Mouse (Mus musculus) ES-E14 (cell line): ENCODE results near the gene Kdelr3. TPM values are rescaled to one million over a fixed set of nuclear protein-coding genes. Genes with fewer than 3 reads are reported as not detected.

ENCODE experiments used
- DNase-seq: peaks from one replicate; pipeline ENCODE4 v3.0.0-alpha.2; 2013; ENCODE audit warnings: low read depth, low spot score
- H3K27ac ChIP-seq: 2 replicates; pipeline ENCODE4 v1.5.1; 2012; ENCODE audit warnings: low read depth, mild to moderate bottlenecking, low read length, moderate library complexity, mixed read lengths; ENCODE audit not compliant: poor library complexity, insufficient read depth, severe bottlenecking
- H3K36me3 ChIP-seq: 2 replicates; pipeline ENCODE4 v1.6.1; 2012; ENCODE audit warnings: mild to moderate bottlenecking, low read length, moderate library complexity, mixed read lengths; ENCODE audit not compliant: control insufficient read depth, poor library complexity, insufficient read depth, severe bottlenecking
- H3K4me1 ChIP-seq, 2 experiments: fragments of 150-350 bp in 1 of 2; sonication (generic) in 1 of 2; 2 replicates each; pipeline ENCODE4 v1.6.1; 2012; ENCODE audit warnings: low read length in 2 of 2, mild to moderate bottlenecking in 1 of 2, mixed read lengths in 1 of 2; ENCODE audit not compliant: control insufficient read depth in 2 of 2, insufficient read depth in 2 of 2, poor library complexity in 1 of 2
- H3K4me3 ChIP-seq, 2 experiments: fragments of 150-350 bp in 1 of 2; sonication (generic) in 1 of 2; 2 replicates each; pipeline ENCODE4 v1.5.1; 2012; ENCODE audit warnings: low read length in 2 of 2, low read depth in 1 of 2, mild to moderate bottlenecking in 1 of 2, mixed read lengths in 1 of 2; ENCODE audit not compliant: insufficient read depth in 1 of 2, poor library complexity in 1 of 2, severe bottlenecking in 1 of 2
- H3K9ac ChIP-seq: 2 replicates; pipeline ENCODE4 v1.6.1; 2012; ENCODE audit warnings: low read depth, mild to moderate bottlenecking, low read length, mixed read lengths; ENCODE audit not compliant: poor library complexity, insufficient read depth, severe bottlenecking
- H3K9me3 ChIP-seq: fragments of 150-350 bp; sonication (generic); 2 replicates; pipeline ENCODE4 v1.6.1; 2012; ENCODE audit warnings: low read depth, mild to moderate bottlenecking, low read length; ENCODE audit not compliant: control insufficient read depth, insufficient read depth
- CHD2 ChIP-seq: IDR thresholded peaks from 2 replicates; pipeline ENCODE4 v1.6.1; 2014; ENCODE audit warnings: mild to moderate bottlenecking, low read depth, low read length, inconsistent platforms
- HCFC1 ChIP-seq: IDR thresholded peaks from 2 replicates; pipeline ENCODE4 v1.6.1; 2012; ENCODE audit warnings: low read length, inconsistent platforms, borderline replicate concordance; ENCODE audit not compliant: insufficient read depth
- MAFK ChIP-seq: IDR thresholded peaks from 2 replicates; pipeline ENCODE4 v1.6.1; 2014; ENCODE audit warnings: mild to moderate bottlenecking, low read depth, low read length, inconsistent platforms; ENCODE audit not compliant: insufficient read depth
- ZC3H11A ChIP-seq: IDR thresholded peaks from 2 replicates; pipeline ENCODE4 v1.6.1; 2012; ENCODE audit warnings: low read depth, mild to moderate bottlenecking, inconsistent platforms, low read length, borderline replicate concordance
- ZNF384 ChIP-seq: IDR thresholded peaks from 2 replicates; pipeline ENCODE4 v1.6.1; 2012; ENCODE audit warnings: low read depth, low read length, inconsistent platforms
- in situ Hi-C, 2 experiments: fragments of 600-800 bp; cut with MboI; formaldehyde crosslinking; loops; one replicate each; pipeline ENCODE4 v1.15.1; 2025; ENCODE audit warnings: low sequenced_read_pairs in 2 of 2, inconsistent platforms in 1 of 2; ENCODE audit not compliant: unreplicated experiment in 2 of 2
- total RNA-seq: library from RNA; depleted of rRNA; stranded (reverse); fragments of 300-350 nt; gene quantifications from 2 replicates; pipeline ENCODE4 v1.2.3, GENCODE M21; 2012

The Kdelr3 gene
- total RNA-seq, 1 experiment, result 16.2 TPM

GRCm38 (mm10) chr15:79518571-79518970, 2.4 kb downstream of the Kdelr3 start:
- Histone ChIP-seq H3K9me3 (no peaks in the 10 kb centered on the region), H3K27ac (no peak overlapping the region)
- TF ChIP-seq ZC3H11A (no peak), CHD2 (no peak), HCFC1 (no peak), ZNF384 (no peak), MAFK (no peak)

GRCm38 (mm10) chr15:79519400-79520220, 3.4 kb downstream of the Kdelr3 start:
- peak overlapping the region in 1 of 2 experiments; percentile 16; a peak in 1 of 4 replicates for H3K4me3 ChIP-seq
- DNase-seq, result peak; percentile 54
- in situ Hi-C loops, result no loop called here
- H3K36me3 ChIP-seq, result peaks cover 5% of the 10 kb centered on the region; the same call in 1 of the 2 replicates
- no peak overlapping the region for H3K9ac ChIP-seq
- peak overlapping the region; percentile 75 for H3K27ac ChIP-seq
- peaks cover 8 to 26% of the 10 kb centered on the region in 2 experiments; a peak in 3 of 4 replicates for H3K4me1 ChIP-seq
- TF ChIP-seq ZNF384, result peak; percentile 88
- no peak for TF ChIP-seq MAFK
- no peak for TF ChIP-seq CHD2
- no peak for TF ChIP-seq ZC3H11A
- H3K9me3 ChIP-seq, result no peaks in the 10 kb centered on the region

More at GRCm38 (mm10) chr15:79518571-79518970, 2.4 kb downstream of the Kdelr3 start:
- Histone ChIP-seq H3K36me3 (peaks cover 5% of the 10 kb centered on the region; the same call in 1 of the 2 replicates), H3K9ac (no peak overlapping the region), H3K4me1 (peaks cover 8 to 24% of the 10 kb centered on the region in 2 experiments; a peak in 3 of 4 replicates), H3K4me3 (no peak overlapping the region)
- in situ Hi-C loops, result no loop called here
- DNase-seq, result no peak

GRCm38 (mm10) chr15:79525564-79525963, 9.4 kb downstream of the Kdelr3 start:
- Histone ChIP-seq H3K9me3 (no peaks in the 10 kb centered on the region), H3K27ac (no peak overlapping the region), H3K4me1 (peaks cover 0 to 13% of the 10 kb centered on the region in 2 experiments; a peak in 2 of 4 replicates), H3K36me3 (peaks cover 34% of the 10 kb centered on the region), H3K9ac (no peak overlapping the region), H3K4me3 (no peak overlapping the region)
- no peak for TF ChIP-seq HCFC1
- no peak for TF ChIP-seq CHD2
- no peak for TF ChIP-seq MAFK
- no peak for TF ChIP-seq ZC3H11A
- no peak for TF ChIP-seq ZNF384
- no peak for DNase-seq
- in situ Hi-C loops, result no loop called here

GRCm38 (mm10) chr15:79525979-79526768, 10.0 kb downstream of the Kdelr3 start:
- no peak for DNase-seq
- no peak overlapping the region for H3K27ac ChIP-seq
- H3K9me3 ChIP-seq, result no peaks in the 10 kb centered on the region
- TF ChIP-seq ZC3H11A (no peak), CHD2 (no peak), MAFK (no peak), HCFC1 (no peak), ZNF384 (no peak)
- peaks cover 0 to 13% of the 10 kb centered on the region in 2 experiments; a peak in 2 of 4 replicates for H3K4me1 ChIP-seq
- no peak overlapping the region for H3K4me3 ChIP-seq
- H3K9ac ChIP-seq, result no peak overlapping the region
- in situ Hi-C loops, result no loop called here
- peaks cover 34% of the 10 kb centered on the region for H3K36me3 ChIP-seq
